Mouse (Mus musculus): ENCODE measurements at regions not wholly inside any gene's neighbourhood (a gene's known extent, or its start where the extent isn't known, plus 50 kb on each side); places are given as distances from the start of the nearest gene placed in this dataset.

DNA sequence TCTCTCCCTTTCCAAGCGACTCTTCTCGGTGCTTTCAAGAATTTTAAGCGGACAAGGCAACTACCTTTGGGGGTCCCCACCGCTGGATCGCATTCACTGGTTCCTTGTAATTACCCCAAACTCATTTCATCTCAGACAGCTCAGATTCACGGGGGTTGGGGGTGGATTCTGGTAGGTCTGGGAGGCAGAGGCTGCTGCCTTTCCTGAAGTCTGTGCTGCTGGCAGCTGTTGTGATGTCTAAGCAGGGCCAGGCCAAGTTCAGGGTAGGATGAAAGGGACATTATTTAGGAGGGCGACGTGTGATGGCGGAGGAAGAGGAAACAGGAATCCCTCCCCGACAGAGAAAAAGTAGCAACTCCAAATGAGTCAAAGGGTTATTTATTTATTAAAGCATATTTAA is 102.8 kb upstream of the Tmem45b start:
- TF ChIP-seq CTCF (IDR thresholded peaks at IDR 0.05; ENCODE audit: extremely low read depth, insufficient read depth, insufficient read length, insufficient replicate concordance) (no peak), POLR2A (IDR thresholded peaks at IDR 0.05; ENCODE audit: low read depth, low read length) (no peak)

All from spleen, adult 2 months (tissue).